Mouse (Mus musculus) telencephalon, adult 2 months (tissue): Measurements from ENCODE around the gene Hecw2.
A peak's percentile ranks its signal among the peaks of the same experiment; 100 is the strongest.

Experiments
- DNase-seq: peaks from one replicate; pipeline ENCODE4 v3.0.0-alpha.2; 2011; ENCODE audit warnings: low read depth, low spot score

The Hecw2 gene

DNA sequence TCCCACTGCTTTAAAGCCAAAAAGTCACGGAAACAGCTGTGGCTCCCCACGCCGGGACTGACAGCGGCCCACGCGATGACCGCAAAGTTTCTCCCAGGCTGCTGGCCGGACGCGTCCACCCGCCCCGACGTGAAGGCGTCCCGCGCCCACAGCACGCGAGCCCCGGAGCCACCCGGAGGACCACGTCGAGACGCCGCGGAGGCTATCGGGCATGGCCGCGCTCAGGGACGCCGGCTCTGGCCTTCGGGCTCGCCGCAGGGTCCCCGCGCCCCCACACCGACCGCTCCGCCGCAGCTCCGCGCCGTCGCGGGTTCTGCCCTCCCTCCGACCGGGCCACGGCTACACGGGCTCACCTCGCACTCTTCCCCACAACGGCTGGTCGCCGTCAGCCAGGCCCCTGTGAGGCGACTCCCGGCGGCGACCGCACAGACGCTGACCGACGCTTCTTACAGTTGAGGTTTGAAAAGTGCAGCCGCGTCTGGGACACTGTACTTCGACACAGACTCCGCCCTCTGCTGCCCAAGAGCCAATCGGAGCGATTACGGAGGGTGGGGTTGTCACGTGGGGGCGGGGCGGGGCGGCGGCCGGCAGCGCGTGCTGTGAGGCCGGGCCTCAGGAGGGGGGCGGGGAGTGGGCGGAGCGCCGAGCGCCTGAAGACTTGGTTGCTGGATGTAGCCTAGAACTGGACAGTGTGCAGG lies 410.1 kb downstream of the Hecw2 start, which contains the start of gene Stk17b:
Gene Stk17b (minus strand): TSS at position 504 of the 698 bp plus-strand sequence.
- DNase-seq = peak; percentile 34

DNA sequence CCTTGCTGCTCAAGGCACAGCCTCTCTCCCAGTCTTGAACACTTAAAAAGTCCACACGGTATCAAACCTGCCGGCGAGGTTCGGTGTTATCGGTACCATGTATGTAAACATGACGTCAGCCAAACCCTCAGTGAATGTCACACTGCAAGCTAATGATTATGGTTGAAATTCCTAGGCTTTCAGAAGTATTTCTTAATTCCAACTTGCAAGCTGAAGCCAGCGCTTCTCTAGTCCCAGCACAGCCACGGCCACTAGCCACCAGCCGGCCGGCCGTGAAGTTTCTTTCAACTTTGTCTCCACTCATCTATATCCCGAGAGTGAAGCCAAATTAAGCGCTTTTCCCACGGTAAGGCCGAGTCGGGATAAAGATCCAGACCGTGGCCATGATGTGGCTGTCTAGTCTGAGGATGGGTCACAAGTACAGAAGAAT lies 410.7 kb downstream of the Hecw2 start:
- no peak for DNase-seq

DNA sequence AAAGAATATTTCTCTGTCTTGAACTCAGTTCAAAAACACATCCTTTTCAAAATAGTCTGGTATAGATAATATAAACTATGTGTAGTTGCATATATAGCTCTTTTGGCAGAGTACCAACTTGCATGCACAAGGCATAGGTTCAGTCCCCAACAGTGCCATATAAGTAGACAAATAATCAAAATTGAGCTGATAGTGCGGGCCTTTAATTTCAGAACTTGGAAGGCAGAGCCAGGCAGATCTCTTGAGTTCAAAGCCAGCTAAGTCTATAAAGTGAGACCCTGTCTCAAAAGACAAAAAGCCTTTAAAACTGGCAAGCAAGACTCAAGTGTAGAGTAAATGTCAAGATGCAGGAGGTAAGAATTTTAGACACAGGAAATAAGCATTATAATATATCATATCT lies 412.0 kb downstream of the Hecw2 start:
- DNase-seq = no peak

DNA sequence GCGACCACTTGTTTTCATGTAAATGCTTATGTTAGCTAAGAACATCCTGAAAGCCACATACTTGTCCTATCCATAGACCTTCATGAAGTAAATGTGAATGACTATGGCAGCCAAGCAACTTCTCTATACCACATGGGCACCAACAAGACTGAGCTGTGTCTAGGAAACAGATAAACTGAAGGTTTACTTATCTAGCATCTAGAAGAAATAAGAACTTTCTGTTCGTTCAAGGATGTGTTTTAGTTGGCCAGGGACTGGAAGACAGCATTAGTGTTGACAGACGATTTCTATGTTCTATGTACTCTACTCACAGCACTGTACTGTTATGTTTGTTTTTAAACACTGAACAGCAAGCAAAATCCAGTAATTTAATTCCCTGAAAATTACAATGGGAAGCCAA lies 412.9 kb downstream of the Hecw2 start:
- DNase-seq = no peak

DNA sequence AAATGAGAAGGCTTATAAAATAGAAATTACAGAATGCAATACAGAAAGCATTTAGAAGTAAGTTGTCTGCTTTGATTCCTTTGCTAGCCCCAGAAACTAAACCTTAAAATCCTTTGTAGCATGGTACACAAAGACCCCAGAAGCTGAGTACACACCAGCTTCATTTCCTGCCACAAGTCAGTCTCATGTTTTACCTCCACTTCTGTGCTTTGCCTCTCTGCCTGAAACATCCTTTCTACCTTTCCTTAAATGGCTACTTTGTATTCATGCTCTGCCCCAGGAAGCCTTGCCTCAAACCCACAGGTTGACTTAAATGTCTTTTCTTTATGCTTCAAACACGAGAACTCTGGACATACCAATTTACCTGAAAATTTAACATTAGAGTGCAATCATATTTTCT lies 413.7 kb downstream of the Hecw2 start:
- no peak for DNase-seq

DNA sequence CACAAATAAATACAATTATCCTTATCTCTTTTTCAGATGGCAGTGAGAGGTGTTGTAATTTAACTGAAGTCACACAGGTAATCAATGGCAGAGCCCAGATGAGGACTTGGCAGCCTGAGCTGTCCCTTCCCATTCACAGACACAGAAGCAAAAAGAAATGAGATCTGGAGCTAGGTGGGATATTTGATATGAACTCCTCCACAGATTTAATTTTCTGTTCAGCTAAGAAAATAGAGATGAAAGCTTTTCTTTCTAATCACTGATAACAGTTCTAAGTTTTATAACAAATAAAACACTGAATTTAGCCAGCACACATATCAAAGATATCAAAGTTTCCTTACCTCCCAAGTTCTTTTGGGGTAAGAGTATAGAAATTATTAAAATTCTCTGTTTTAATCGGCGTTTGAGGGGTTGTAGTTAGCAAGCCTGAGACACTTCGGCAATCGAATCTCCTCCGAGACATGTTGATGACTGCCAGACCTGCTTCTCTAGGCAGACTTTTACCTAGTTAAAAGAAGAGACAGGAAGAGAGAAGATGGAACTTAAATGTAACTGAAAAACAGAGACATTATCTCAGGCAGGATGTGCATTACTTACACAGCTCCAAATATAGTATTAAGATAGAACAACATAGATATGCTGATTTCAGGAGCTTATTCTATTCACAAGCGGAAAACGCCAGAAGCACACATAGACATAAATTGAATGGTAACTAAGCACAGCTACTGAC lies 418.6 kb downstream of the Hecw2 start:
- DNase-seq = no peak

DNA sequence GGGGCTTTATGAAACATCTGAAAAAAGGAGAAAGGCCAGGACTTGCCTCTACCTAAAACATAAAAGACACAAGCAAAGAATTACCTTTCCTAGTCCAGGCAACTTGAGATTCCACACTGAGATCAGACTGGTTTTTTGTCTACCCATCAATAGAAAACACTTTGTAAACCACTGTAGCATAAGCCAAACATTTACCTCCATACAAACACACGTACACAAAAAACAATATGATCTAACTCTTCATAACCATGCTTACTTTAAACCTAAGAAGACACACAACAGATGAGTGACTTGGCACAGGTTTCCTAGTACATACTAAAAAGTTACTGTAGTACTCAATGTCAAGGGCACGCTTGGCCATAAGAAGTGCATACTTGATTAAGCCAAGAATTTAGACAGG lies 419.4 kb downstream of the Hecw2 start:
- no peak for DNase-seq

DNA sequence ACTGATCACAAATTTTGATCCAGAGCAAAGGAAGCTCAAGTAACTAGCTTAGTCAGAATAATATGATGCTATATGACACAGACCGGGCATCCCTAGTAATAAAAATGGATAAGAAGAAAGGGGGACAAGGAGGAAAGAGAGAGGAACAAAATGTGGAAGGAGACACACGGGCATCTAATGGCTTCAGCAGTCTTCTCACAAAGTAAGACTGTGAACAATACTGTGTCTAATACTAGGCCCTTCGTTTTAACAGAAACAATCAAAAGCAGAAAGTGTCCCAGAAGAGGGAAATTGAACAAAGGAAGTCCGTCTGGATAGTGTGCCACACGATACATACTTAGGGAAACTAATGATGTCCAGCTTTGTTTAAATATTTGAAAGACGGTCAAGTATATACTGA lies 419.9 kb downstream of the Hecw2 start:
- no peak for DNase-seq

DNA sequence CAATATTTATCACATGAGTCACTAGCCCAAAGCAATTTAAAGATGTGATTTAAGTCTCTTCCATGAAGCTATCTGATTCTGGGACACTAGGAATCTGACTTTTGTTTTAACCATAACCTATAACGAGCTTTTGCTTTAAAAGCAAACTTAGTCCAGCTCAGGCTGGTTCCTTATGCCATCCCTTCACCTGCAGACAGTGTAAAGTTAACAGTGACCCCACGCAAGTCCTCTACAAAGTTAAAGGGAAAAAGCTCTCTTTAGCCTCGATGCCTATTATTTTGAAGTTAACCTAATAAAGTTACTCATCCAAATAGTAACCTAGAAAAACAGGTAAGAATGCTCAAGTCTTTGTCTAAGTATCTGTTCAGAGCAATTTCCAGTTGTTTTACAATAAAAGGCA lies 420.4 kb downstream of the Hecw2 start:
- DNase-seq = no peak

DNA sequence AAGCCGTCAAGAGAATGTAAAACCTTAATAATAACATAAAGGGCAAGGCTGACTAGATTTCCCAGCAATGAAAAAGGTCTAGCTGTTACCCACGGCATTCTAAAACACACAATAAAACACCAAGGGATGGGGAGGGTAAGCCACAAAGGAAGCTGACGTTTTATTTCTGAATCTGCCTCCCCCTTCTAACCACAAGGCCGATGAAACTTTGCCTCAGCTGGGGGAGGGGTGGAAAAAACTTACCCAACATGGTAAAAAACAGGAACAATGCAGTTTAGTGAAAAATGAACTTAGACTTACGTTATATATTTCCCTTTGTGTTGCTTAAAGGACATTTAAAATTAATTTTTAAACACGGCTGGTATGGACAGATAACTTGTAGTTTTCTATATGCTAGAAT lies 421.0 kb downstream of the Hecw2 start:
- DNase-seq = no peak

DNA sequence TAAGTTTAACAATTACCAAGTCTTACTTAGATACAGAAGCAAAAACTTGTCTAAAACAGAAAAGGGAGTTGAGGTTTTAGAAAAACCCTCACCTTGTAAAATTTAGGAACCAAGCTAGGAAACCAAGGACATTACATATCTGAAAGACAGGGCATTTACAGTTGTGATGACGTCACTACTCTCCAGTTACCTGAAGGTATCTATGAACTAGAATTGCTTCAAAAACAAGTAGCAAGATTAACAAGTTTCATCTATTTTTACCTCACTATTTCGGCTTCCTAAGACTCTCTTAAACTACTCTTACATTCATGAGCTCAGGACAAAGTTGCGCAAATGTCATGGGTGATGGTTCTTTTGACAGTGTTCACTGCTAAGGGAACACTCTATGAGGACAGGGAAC lies 422.0 kb downstream of the Hecw2 start:
- no peak for DNase-seq

DNA sequence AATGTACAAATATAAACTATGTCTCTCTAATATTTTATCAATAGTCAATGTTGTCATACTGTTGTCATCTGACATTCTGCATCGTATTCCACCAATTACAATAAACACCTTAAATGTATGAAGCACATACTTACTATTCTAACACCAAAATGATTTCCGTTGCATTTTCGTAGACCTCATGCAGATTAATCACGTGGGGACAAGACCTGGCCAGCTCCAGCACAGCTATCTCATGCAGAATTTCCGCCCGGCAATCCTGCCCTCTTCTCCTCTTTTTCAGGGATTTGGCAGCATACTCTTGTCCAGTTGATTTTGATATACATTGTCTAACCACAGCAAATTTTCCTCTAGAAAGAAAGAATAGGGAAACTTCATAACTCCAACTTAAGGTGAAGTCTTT lies 423.5 kb downstream of the Hecw2 start:
- DNase-seq = no peak

DNA sequence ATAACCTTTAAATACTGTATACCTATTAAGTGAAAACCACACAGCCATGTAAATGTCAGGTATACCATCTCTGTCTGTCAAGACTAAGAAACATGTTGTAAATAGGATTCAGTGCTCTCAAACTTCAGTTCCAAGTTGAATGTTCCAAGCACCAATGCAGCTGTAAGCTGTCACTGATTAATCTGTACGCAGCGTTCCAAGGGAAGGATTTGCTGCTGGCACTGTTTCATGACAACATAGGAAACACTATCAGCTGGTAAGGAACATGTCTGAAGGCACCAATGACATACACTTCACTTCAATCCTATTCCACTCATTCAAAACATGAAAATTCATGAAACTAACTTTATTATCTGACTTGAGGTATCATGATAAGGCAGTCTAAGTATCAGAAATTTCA lies 428.9 kb downstream of the Hecw2 start:
- DNase-seq = no peak

DNA sequence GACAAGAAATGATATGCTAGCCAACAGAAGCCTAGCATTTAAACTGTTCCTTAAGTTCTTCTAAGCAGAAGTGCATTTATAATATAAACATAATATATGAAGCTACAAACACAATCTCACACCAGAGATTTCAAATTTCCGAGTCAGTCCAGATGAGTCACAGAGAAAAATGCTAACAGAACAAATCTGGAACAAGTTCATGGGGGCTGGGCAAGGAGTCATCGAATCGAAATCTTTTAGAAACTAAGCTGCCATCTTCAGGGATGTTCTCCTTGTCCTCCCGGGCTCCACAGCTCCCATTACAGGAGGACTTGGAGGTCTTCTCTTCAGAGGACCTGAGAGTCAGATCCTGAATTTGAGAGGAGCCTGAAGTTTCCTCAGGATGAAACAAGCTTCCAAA lies 437.7 kb downstream of the Hecw2 start:
- DNase-seq = no peak
